Comparison of ENCODE assay signal across 8 mouse cellular contexts in the genomic region with DNA sequence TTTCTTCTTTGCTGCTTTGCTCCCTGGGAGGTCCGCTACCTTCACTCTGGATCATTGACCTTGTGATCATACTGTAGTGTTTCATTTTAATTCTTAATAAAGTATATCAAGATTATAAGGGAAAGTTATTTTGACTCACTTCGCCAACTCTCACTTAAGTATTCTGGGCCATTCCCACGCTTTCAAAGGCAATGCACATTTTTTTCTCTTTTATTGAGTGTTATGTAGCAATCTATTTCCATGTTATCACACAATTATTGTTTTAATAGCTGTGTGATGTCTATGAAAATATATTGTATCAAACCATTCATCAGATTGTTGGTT. TPM values are rescaled to one million over a fixed set of nuclear protein-coding genes. Genes with fewer than 3 reads are reported as not detected.
DNase-seq lines count a peak whose midpoint lies in the region; ATAC-seq and TF ChIP-seq lines count a peak whose summit lies in the region.

A gene (minus strand): TSS at position 25 of the 324 bp plus-strand sequence.

- WGBS in cerebellum, adult 2 months = 37% methylated on average over 3 of the region's 3 CpGs
- 48% methylated on average over 3 of the region's 3 CpGs for WGBS in spleen, adult 2 months
- 51% methylated on average over 3 of the region's 3 CpGs for WGBS in neural tube, embryonic 14.5 days

- H3K4me1 ChIP-seq in cerebellum, adult 2 months (ENCODE audit: control insufficient read depth, insufficient read depth, low read length) = no peaks in the 10 kb centered on the region
- peaks cover 2% of the 10 kb centered on the region; the same call in 1 of the 2 replicates for H3K4me1 ChIP-seq in spleen, adult 2 months (ENCODE audit: control insufficient read depth, insufficient read depth, insufficient read length)
- peaks cover 10% of the 10 kb centered on the region; the same call in 1 of the 2 replicates for H3K4me1 ChIP-seq in neural tube, embryonic 14.5 days (ENCODE audit: control insufficient read depth, insufficient read depth, low read length)

- H3K9me3 ChIP-seq in neural tube, embryonic 14.5 days (ENCODE audit: control insufficient read depth, low read length) = no peaks in the 10 kb centered on the region

- H3K27ac ChIP-seq in cerebellum, adult 2 months (ENCODE audit: insufficient read depth, low read length) = peak within 1 kb of the TSS; percentile 70
- H3K27ac ChIP-seq in spleen, adult 2 months (ENCODE audit: insufficient read depth, low read length) = peak within 1 kb of the TSS; percentile 41; the same call in 1 of the 2 replicates
- peak within 1 kb of the TSS; percentile 85 for H3K27ac ChIP-seq in neural tube, embryonic 14.5 days (ENCODE audit: low read depth, low read length)

- no peaks in the 10 kb centered on the region for H3K27me3 ChIP-seq in cerebellum, adult 2 months (ENCODE audit: control insufficient read depth, insufficient read depth, low read length)
- peaks cover 8% of the 10 kb centered on the region for H3K27me3 ChIP-seq in spleen, adult 2 months (ENCODE audit: control insufficient read depth, insufficient read depth, low read length)
- H3K27me3 ChIP-seq in neural tube, embryonic 14.5 days (ENCODE audit: control insufficient read depth, insufficient read depth, low read length) = no peaks in the 10 kb centered on the region

- no peak for DNase-seq in cerebellum, adult 2 months
- no peak for DNase-seq in cerebellum, adult 9-11 months
- no peak for DNase-seq in spleen, adult 2 months (ENCODE audit: low read depth in 1 of 2, low spot score in 2 of 2)
- no peak for DNase-seq in spleen, postnatal 14 days (ENCODE audit: low spot score in 2 of 2)
- DNase-seq in left cerebral cortex, postnatal 14 days (ENCODE audit: low spot score in 2 of 2) = no peak
- no peak for DNase-seq in gastrocnemius, adult 18-20 months (ENCODE audit: low spot score)
- DNase-seq in spleen, postnatal 4 days (ENCODE audit: low spot score in 2 of 2) = no peak

- H3K36me3 ChIP-seq in spleen, adult 2 months (ENCODE audit: control insufficient read depth, insufficient read depth, low read length) = no peaks in the 10 kb centered on the region
- H3K36me3 ChIP-seq in neural tube, embryonic 14.5 days (ENCODE audit: control insufficient read depth, insufficient read depth, low read length) = no peaks in the 10 kb centered on the region

- intact Hi-C loops in left cerebral cortex, postnatal 14 days (cut with DNase I) = no loop called here

- H3K9ac ChIP-seq in neural tube, embryonic 14.5 days (replicated peaks; ENCODE audit: low read depth, low read length) = peak within 1 kb of the TSS; percentile 82

- TF ChIP-seq POLR2A in cerebellum, adult 2 months (IDR thresholded peaks at IDR 0.05; ENCODE audit: borderline replicate concordance, insufficient read depth, low read length) = no peak
- no peak for TF ChIP-seq POLR2A in spleen, adult 2 months (IDR thresholded peaks at IDR 0.05; ENCODE audit: low read depth, low read length)

- peak within 1 kb of the TSS; percentile 60 for H3K4me2 ChIP-seq in neural tube, embryonic 14.5 days (ENCODE audit: low read depth, low read length)

- TF ChIP-seq CTCF in cerebellum, adult 2 months (IDR thresholded peaks at IDR 0.05; ENCODE audit: borderline replicate concordance, insufficient read depth, low read depth, low read length) = no peak
- no peak for TF ChIP-seq CTCF in spleen, adult 2 months (IDR thresholded peaks at IDR 0.05; ENCODE audit: extremely low read depth, insufficient read depth, insufficient read length, insufficient replicate concordance)

- peak within 1 kb of the TSS; percentile 99 for H3K4me3 ChIP-seq in cerebellum, adult 2 months (replicated peaks; ENCODE audit: insufficient read depth, low read depth, low read length)
- H3K4me3 ChIP-seq in spleen, adult 2 months (ENCODE audit: extremely low read depth, insufficient read depth, insufficient read length) = peak within 1 kb of the TSS; percentile 71
- peak within 1 kb of the TSS; percentile 75 for H3K4me3 ChIP-seq in neural tube, embryonic 14.5 days (ENCODE audit: low read depth, low read length)

- no peak for ATAC-seq in neural tube, embryonic 14.5 days (ENCODE audit: low read depth)

RNA-seq across cellular contexts. Expression of the gene that starts here (rescaled TPM):
- polyA plus RNA-seq in cerebellum, adult 2 months (2012; rRNA removed) = 28.8 and 30.7 TPM in 2 replicates
- polyA plus RNA-seq in spleen, adult 2 months (2012; rRNA removed) = 2.1 and 2.3 TPM in 2 replicates
- total RNA-seq in left cerebral cortex, postnatal 14 days (2021) = 10 to 100 TPM; 72.0 to 73.9 TPM
- polyA plus RNA-seq in neural tube, embryonic 14.5 days (2014; fragmentation: Nextera tagmentation; extraction: Ambion mirVana) = 23.6 and 23.9 TPM in 2 replicates
- 1 to 10 TPM; 3.4 to 3.9 TPM for total RNA-seq in gastrocnemius, adult 18-20 months (2021)

Comparison
In these comparisons a context has a peak if more than half of its experiments do, and no peak if none do; other contexts are left out.
1. RNA of the gene that starts here (total RNA-seq): 72.0 to 73.9 TPM in left cerebral cortex, postnatal 14 days; 3.4 to 3.9 TPM in gastrocnemius, adult 18-20 months; every median in the first group is over 10 times any median in the second.
2. Peak in every context shown above with its lines, with median percentiles within 50 percentile points of each other: H3K27ac ChIP-seq and H3K4me3 ChIP-seq.